Mouse (Mus musculus) lung, adult 2 months (tissue): Measurements from ENCODE around the gene Immp2l. TPM values are rescaled to one million over a fixed set of nuclear protein-coding genes. Genes with fewer than 3 reads are reported as not detected.

Source experiments
- DNase-seq: peaks from one replicate; pipeline ENCODE4 v3.0.0; 2022
- H3K4me1 ChIP-seq: fragments of 200-500 bp; 2 replicates; pipeline ENCODE4 v1.6.1; 2011; ENCODE audit warnings: low read length; ENCODE audit not compliant: control insufficient read depth, insufficient read depth
- H3K4me3 ChIP-seq: fragments of 200-500 bp; replicated peaks from 2 replicates; pipeline ENCODE3; 2011; ENCODE audit warnings: low read depth, mild to moderate bottlenecking, control low read depth, low read length; ENCODE audit errors: extremely low read depth
- CTCF ChIP-seq: fragments of 200-500 bp; IDR thresholded peaks from 2 replicates; pipeline ENCODE4 v1.5.1; 2011; ENCODE audit warnings: mild to moderate bottlenecking, low read length, control low read depth; ENCODE audit not compliant: insufficient read depth
- POLR2A ChIP-seq: fragments of 200-500 bp; IDR thresholded peaks from 2 replicates; pipeline ENCODE4 v1.6.1; 2011; ENCODE audit warnings: low read depth, mild to moderate bottlenecking, control low read depth, low read length, borderline replicate concordance; ENCODE audit errors: extremely low read depth
- WGBS: fragments of 180-500 bp; shearing (Covaris S2); methylation state at CpG from one replicate; pipeline ENCODE4 v1.1.7; 2018; 5-methylcytosine and 5-hydroxymethylcytosine counted together
- polyA plus RNA-seq: library from polyadenylated mRNA; depleted of rRNA; stranded (reverse); fragments of >200 nt; gene quantifications from 2 replicates; pipeline ENCODE4 v1.2.3, GENCODE M21; 2012

The Immp2l gene
- polyA plus RNA-seq, 1 experiment: 1.5 TPM

GRCm38 (mm10) chr12:41878972-41879371 is 855.1 kb downstream of the Immp2l start:
- WGBS: 91% methylated on average over 1 of the region's 1 CpGs
- H3K4me3 ChIP-seq: no peak overlapping the region
- H3K4me1 ChIP-seq: no peaks in the 10 kb centered on the region
- DNase-seq: no peak
- no peak for TF ChIP-seq CTCF
- no peak for TF ChIP-seq POLR2A

GRCm38 (mm10) chr12:41879412-41879811 is 855.5 kb downstream of the Immp2l start:
- DNase-seq: no peak
- Histone ChIP-seq H3K4me1 (no peaks in the 10 kb centered on the region), H3K4me3 (no peak overlapping the region)
- WGBS: 56% methylated on average over 1 of the region's 1 CpGs
- TF ChIP-seq CTCF (no peak), POLR2A (no peak)

GRCm38 (mm10) chr12:41880833-41881232 is 856.9 kb downstream of the Immp2l start:
- DNase-seq: no peak
- TF ChIP-seq POLR2A (no peak), CTCF (no peak)
- no peak overlapping the region for H3K4me3 ChIP-seq
- H3K4me1 ChIP-seq: no peaks in the 10 kb centered on the region
- 67% methylated on average over 3 of the region's 3 CpGs for WGBS

GRCm38 (mm10) chr12:41908011-41908410 is 884.1 kb downstream of the Immp2l start:
- WGBS: 61% methylated on average over 1 of the region's 1 CpGs

GRCm38 (mm10) chr12:41911626-41912025 is 887.7 kb downstream of the Immp2l start:
- WGBS: 83% methylated on average over 3 of the region's 3 CpGs
- TF ChIP-seq CTCF (no peak), POLR2A (no peak)

More at GRCm38 (mm10) chr12:41908011-41908410, 884.1 kb downstream of the Immp2l start:
- no peak for DNase-seq
- H3K4me1 ChIP-seq: no peaks in the 10 kb centered on the region
- no peak for TF ChIP-seq CTCF
- TF ChIP-seq POLR2A: no peak
- no peak overlapping the region for H3K4me3 ChIP-seq

GRCm38 (mm10) chr12:41937751-41938150 is 913.9 kb downstream of the Immp2l start:
- no peak for DNase-seq
- WGBS: 74% methylated on average over 2 of the region's 2 CpGs
- H3K4me3 ChIP-seq: no peak overlapping the region
- no peak for TF ChIP-seq POLR2A
- TF ChIP-seq CTCF: no peak
- no peaks in the 10 kb centered on the region for H3K4me1 ChIP-seq

More at GRCm38 (mm10) chr12:41911626-41912025, 887.7 kb downstream of the Immp2l start:
- Histone ChIP-seq H3K4me3 (no peak overlapping the region), H3K4me1 (no peaks in the 10 kb centered on the region)
- DNase-seq: no peak

- DNase-seq: no peak
- H3K4me1 ChIP-seq: no peaks in the 10 kb centered on the region; the same call in 1 of the 2 replicates
- TF ChIP-seq POLR2A (no peak), CTCF (no peak)
- no peak overlapping the region for H3K4me3 ChIP-seq
- 82% methylated on average over 5 of the region's 5 CpGs for WGBS
These were observed 918.0 kb downstream of the Immp2l start for GRCm38 (mm10) chr12:41941853-41942252.

GRCm38 (mm10) chr12:41944079-41944672 is 920.3 kb downstream of the Immp2l start:
- WGBS: 77% methylated on average over 4 of the region's 4 CpGs
- Histone ChIP-seq H3K4me3 (no peak overlapping the region), H3K4me1 (no peaks in the 10 kb centered on the region; the same call in 1 of the 2 replicates)
- no peak for DNase-seq
- TF ChIP-seq CTCF (no peak), POLR2A (no peak)

- Histone ChIP-seq H3K4me1 (no peaks in the 10 kb centered on the region; the same call in 1 of the 2 replicates), H3K4me3 (no peak overlapping the region)
- DNase-seq: no peak
- TF ChIP-seq POLR2A (no peak), CTCF (no peak)
These were observed 922.6 kb downstream of the Immp2l start for GRCm38 (mm10) chr12:41946536-41946935.

- 87% methylated on average over 1 of the region's 1 CpGs for WGBS
- Histone ChIP-seq H3K4me3 (no peak overlapping the region), H3K4me1 (no peaks in the 10 kb centered on the region)
- DNase-seq: no peak
- TF ChIP-seq POLR2A (no peak), CTCF (no peak)
These were observed 925.5 kb downstream of the Immp2l start for GRCm38 (mm10) chr12:41949409-41949808.

GRCm38 (mm10) chr12:41949841-41950241 is 926.0 kb downstream of the Immp2l start:
- no peaks in the 10 kb centered on the region for H3K4me1 ChIP-seq
- WGBS: 74% methylated on average over 6 of the region's 6 CpGs

More at GRCm38 (mm10) chr12:41949841-41950241, 926.0 kb downstream of the Immp2l start:
- no peak overlapping the region for H3K4me3 ChIP-seq
- no peak for DNase-seq
- no peak for TF ChIP-seq CTCF
- no peak for TF ChIP-seq POLR2A
